Mouse (Mus musculus) R1 (cell line): ENCODE measurements at regions not wholly inside any gene's neighbourhood (a gene's known extent, or its start where the extent isn't known, plus 50 kb on each side); places are given as distances from the start of the nearest gene placed in this dataset.
A peak's percentile ranks its signal among the peaks of the same experiment; 100 is the strongest.

Experiments used
- DNase-seq: peaks from one replicate; pipeline ENCODE4 v3.0.0-alpha.2; 2018; ENCODE audit warnings: low read depth, low spot score

DNA sequence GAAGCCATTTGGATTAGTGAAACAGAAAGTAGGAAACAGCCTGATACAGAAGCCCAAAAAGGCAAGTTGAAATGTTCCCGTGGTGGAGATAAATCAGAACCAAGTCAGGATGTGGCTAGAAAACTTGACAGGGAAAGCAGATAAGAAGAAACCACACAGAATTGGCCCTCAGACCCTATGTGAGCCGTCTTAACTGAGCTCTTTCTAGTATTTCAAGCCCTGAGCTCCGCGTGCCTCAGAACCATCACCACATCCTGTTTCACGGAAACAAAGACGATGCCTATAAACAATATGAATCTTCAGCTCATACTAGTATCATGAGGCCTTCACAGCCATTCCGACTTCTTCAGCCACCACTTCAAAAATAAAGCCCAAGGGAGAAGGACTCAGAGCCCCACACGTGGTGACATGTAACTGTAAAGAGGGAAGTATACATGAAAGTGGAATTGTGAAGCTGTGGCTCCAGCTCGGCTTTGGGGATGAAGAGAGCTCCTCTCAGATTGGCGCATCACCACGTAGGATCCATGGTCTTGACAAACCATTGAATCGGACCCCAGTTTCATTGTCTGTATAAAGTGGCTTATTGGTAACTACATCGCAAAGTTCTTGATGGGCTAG lies 104.2 kb upstream of the 2610301B20Rik start:
- no peak for DNase-seq

- no peak for DNase-seq
Measured at GRCm38 (mm10) chr4:10774557-10775215, 99.6 kb upstream of the 2610301B20Rik start.

DNA sequence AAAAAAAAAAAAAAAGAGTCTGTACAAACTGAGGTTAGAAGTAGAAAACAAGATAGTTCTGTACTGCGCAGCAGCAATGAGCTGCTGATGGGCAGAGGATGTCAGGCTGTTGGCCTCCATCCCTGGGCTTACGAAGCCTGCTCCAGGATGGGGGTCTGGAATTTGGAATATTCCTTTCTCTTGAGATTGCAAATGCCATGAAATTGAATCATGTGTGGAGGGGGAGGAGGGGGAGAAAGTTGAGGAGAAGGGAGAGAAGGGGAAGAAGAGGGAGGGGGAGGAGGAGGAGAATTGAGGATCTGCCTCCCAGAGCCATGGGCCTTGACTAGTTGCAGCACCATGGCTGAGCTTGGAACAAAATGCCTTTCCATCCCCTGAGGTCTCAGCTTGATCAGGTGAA lies 87.6 kb upstream of the 2610301B20Rik start:
- DNase-seq, result no peak

GRCm38 (mm10) chr4:10788306-10788705 lies 86.0 kb upstream of the 2610301B20Rik start:
- DNase-seq, result no peak

DNA sequence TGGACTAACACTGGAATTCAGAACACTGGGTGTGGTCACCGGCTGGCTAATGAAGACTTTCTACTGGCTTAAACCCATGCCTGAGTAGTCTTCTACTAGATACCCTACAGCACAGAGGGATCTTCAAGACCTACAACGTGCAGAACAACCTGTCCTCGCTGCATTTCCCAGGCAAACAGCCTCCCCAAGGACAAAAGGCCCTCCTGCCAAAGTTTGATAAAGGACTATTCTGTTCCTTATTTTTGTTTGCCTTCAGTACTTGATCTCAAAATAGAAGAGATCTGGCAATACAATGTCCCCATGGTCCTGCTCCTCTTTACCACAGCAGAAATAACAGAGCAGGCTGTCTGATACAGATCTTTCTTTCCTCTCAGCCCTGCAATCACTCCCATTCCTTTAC lies 85.2 kb upstream of the 2610301B20Rik start:
- no peak for DNase-seq

- no peak for DNase-seq
Measured at GRCm38 (mm10) chr4:10792628-10793027, 81.7 kb upstream of the 2610301B20Rik start.

GRCm38 (mm10) chr4:10794471-10794870 lies 79.8 kb upstream of the 2610301B20Rik start:
- no peak for DNase-seq

GRCm38 (mm10) chr4:10800780-10801553 lies 73.3 kb upstream of the 2610301B20Rik start:
- no peak for DNase-seq

GRCm38 (mm10) chr4:10804735-10805134 lies 69.6 kb upstream of the 2610301B20Rik start:
- peak; percentile 45 for DNase-seq

GRCm38 (mm10) chr4:10807260-10807659 lies 67.0 kb upstream of the 2610301B20Rik start:
- DNase-seq, result no peak

DNA sequence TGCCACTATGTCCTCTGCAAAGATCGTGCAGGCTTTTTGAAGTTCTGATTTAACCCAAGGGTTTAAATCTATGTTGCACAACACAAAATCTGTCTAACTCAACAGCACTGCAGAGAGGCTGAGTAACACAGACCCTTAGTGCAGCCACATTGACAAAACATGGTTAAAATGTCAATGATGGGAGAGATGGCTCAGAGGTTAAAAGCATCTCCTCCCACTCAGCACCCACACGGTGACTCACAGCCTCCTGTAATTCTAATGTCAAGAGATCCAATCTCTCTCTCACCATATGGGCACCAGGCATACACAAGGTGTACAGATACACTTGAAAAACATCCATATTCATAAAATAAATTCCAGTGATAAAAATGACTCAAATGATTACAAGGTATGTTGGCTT lies 61.4 kb upstream of the 2610301B20Rik start:
- no peak for DNase-seq
